ENCODE assay signal across 8 mouse cellular contexts in genomic region chr2:121139266-121140017, GRCm38 (mm10). TPM values are rescaled to one million over a fixed set of nuclear protein-coding genes. Genes with fewer than 3 reads are reported as not detected.
A peak's percentile ranks its signal among the peaks of the same experiment; 100 is the strongest.
DNase-seq lines count a peak whose midpoint lies in the region; TF ChIP-seq lines count a peak whose summit lies in the region.

No protein-coding gene starts in this region.

- H3K4me1 ChIP-seq in kidney, adult 2 months (ENCODE audit: control insufficient read depth, insufficient read depth, low read length), result peaks cover 20% of the 10 kb centered on the region
- H3K4me1 ChIP-seq in lung, adult 2 months (ENCODE audit: control insufficient read depth, insufficient read depth, low read length), result peaks cover 13% of the 10 kb centered on the region

- peak; percentile 61 for DNase-seq in 416B (ENCODE audit: low read depth)
- peak; percentile 12 for DNase-seq in MN1 (ENCODE audit: low spot score)
- DNase-seq in cerebellum, postnatal 10 days, result peak; percentile 83 to 85
- DNase-seq in heart, adult 8-10 months (ENCODE audit: low spot score), result peak; percentile 69
- peak; percentile 91 for DNase-seq in kidney, adult 2 months
- DNase-seq in lung, adult 2 months, result peak; percentile 37
- peak; percentile 2 for DNase-seq in ovary, postnatal 10 days (ENCODE audit: low spot score)
- DNase-seq in T-cell, adult 2 months (ENCODE audit: low spot score), result no peak

- no peak for TF ChIP-seq CTCF in kidney, adult 2 months (conservative IDR thresholded peaks at IDR 0.05; ENCODE audit: insufficient read depth, insufficient read length, low read depth, low read length)
- no peak for TF ChIP-seq CTCF in lung, adult 2 months (IDR thresholded peaks at IDR 0.05; ENCODE audit: insufficient read depth, low read length)

- peak overlapping the region; percentile 97 for H3K27ac ChIP-seq in kidney, adult 2 months (ENCODE audit: insufficient read depth, low read depth, low read length)

- no peaks in the 10 kb centered on the region; the same call in 1 of the 2 replicates for H3K36me3 ChIP-seq in kidney, adult 2 months (ENCODE audit: control insufficient read depth, insufficient read depth, low read length)

- H3K4me3 ChIP-seq in kidney, adult 2 months (ENCODE audit: insufficient read depth, low read depth, low read length), result peak overlapping the region; percentile 95
- peak overlapping the region; percentile 99 for H3K4me3 ChIP-seq in lung, adult 2 months (replicated peaks; ENCODE audit: extremely low read depth, low read depth, low read length)

- H3K27me3 ChIP-seq in kidney, adult 2 months (replicated peaks; ENCODE audit: control insufficient read depth, insufficient read depth, low read length), result no peaks in the 10 kb centered on the region

- 11% methylated on average over 29 of the region's 29 CpGs for WGBS in kidney, adult 2 months
- WGBS in lung, adult 2 months, result 18% methylated on average over 29 of the region's 29 CpGs

- TF ChIP-seq POLR2A in kidney, adult 2 months (IDR thresholded peaks at IDR 0.05; ENCODE audit: low read depth, low read length), result peak; percentile 18
- no peak for TF ChIP-seq POLR2A in lung, adult 2 months (IDR thresholded peaks at IDR 0.05; ENCODE audit: borderline replicate concordance, extremely low read depth, low read depth, low read length)

RNA-seq across cellular contexts. Expression of gene Adal, which starts 0.8 kb away (rescaled TPM):
- total RNA-seq in heart, adult 8-10 months (2022), result 10 to 100 TPM in 2 of 4 experiments, 1 to 10 TPM in 2; 9.6 to 11.7 (median 10.3) TPM
- polyA plus RNA-seq in kidney, adult 2 months (2012; rRNA removed), result 5.6 and 8.0 TPM in 2 replicates
- 3.4 and 4.5 TPM in 2 replicates for polyA plus RNA-seq in lung, adult 2 months (2012; rRNA removed)

RNA-seq across cellular contexts. Expression of gene Lcmt2, which starts 1.0 kb away (rescaled TPM):
- total RNA-seq in heart, adult 8-10 months (2022), result 10 to 100 TPM in 3 of 4 experiments, 1 to 10 TPM in 1; 10.0 to 11.5 (median 10.3) TPM
- 9.8 and 11.6 TPM in 2 replicates for polyA plus RNA-seq in kidney, adult 2 months (2012; rRNA removed)
- 8.7 and 9.1 TPM in 2 replicates for polyA plus RNA-seq in lung, adult 2 months (2012; rRNA removed)

RNA-seq across cellular contexts. Expression of gene Tgm7, which starts 29.8 kb away (rescaled TPM):
- not detected for total RNA-seq in heart, adult 8-10 months (2022)
- 0.08 and 0.15 TPM in 2 replicates for polyA plus RNA-seq in kidney, adult 2 months (2012; rRNA removed)
- polyA plus RNA-seq in lung, adult 2 months (2012; rRNA removed), result not detected in 2 replicates

RNA-seq across cellular contexts. Expression of gene Tubgcp4, which starts 31.0 kb away (rescaled TPM):
- 10 to 100 TPM; 15.4 to 17.0 (median 15.8) TPM for total RNA-seq in heart, adult 8-10 months (2022)
- 25.8 and 29.7 TPM in 2 replicates for polyA plus RNA-seq in kidney, adult 2 months (2012; rRNA removed)
- polyA plus RNA-seq in lung, adult 2 months (2012; rRNA removed), result 18.9 and 26.5 TPM in 2 replicates

RNA-seq across cellular contexts. Expression of gene Zscan29, which starts 31.5 kb away (rescaled TPM):
- total RNA-seq in heart, adult 8-10 months (2022), result 1 to 10 TPM; 6.0 to 6.6 (median 6.4) TPM
- polyA plus RNA-seq in kidney, adult 2 months (2012; rRNA removed), result 4.8 and 5.8 TPM in 2 replicates
- 3.6 and 4.7 TPM in 2 replicates for polyA plus RNA-seq in lung, adult 2 months (2012; rRNA removed)
